Mouse (Mus musculus): ENCODE measurements at regions not wholly inside any gene's neighbourhood (a gene's known extent, or its start where the extent isn't known, plus 50 kb on each side); places are given as distances from the start of the nearest gene placed in this dataset.

DNA sequence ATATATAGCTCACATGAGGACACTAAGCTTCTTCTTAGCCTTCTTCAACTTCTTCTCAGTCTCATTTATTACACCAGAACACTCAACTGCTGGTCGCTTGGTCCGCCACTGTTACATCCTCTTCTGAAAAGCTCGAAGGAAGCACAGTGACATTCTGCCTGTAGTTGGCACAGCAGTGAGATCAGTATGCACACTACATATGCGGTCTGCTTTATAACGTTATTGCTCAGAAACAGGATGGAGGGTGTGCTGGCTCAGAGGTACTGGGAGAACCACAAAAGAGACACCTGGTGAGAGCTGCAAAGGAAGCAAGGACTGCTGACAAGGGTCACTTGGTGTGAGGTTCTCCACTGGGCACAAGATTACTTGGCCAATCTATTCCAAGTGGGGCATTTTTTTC lies 179.5 kb downstream of the Ets1 start:
- in situ Hi-C loops (cut with MboI; ENCODE audit: unreplicated experiment in 2 of 2) = loop anchor here in 1 of 2 experiments (10.0 kb wide), 1 partner anchor 201 kb away; no protein-coding TSS in a partner anchor

DNA sequence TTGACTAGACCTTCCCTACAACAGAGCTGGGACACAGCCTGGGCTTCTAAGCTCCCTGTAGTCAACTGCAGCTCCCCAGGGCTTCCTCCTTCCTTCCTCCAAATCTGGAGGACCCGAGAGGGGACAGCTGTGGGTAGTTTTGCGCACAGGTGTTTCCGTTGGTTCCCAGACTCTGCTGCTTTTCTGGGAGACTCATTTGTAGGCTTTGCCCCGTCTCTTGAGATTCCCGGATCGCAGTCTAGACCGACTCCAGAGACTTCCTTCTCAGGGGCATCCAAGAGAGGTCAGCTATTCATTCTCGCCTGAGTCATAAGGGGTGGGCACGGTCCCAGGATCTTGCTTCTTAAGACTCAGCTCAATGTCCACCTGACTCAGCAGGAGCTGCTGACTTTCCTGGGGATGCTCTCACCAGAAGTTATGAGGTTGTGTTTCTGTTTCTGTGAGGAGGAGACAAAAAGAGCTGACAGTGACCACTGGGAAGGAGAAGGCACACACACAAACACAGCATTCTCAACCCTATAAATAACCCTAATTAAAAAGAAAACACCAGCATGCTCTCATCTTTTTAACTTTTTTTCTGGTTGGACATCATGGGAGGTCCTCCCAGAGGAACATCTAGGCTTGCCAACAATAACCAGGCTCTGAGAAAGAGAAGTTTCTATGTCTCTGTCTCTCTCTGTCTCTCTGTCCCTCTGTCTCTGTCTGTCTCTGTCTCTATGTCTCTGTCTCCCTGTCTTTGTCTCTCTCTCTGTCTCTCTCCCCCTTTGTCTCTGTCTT lies 180.8 kb downstream of the Ets1 start:
- in situ Hi-C loops (cut with MboI; ENCODE audit: unreplicated experiment in 2 of 2) = loop anchor here in 1 of 2 experiments (10.0 kb wide), 1 partner anchor 202 kb away; no protein-coding TSS in a partner anchor

DNA sequence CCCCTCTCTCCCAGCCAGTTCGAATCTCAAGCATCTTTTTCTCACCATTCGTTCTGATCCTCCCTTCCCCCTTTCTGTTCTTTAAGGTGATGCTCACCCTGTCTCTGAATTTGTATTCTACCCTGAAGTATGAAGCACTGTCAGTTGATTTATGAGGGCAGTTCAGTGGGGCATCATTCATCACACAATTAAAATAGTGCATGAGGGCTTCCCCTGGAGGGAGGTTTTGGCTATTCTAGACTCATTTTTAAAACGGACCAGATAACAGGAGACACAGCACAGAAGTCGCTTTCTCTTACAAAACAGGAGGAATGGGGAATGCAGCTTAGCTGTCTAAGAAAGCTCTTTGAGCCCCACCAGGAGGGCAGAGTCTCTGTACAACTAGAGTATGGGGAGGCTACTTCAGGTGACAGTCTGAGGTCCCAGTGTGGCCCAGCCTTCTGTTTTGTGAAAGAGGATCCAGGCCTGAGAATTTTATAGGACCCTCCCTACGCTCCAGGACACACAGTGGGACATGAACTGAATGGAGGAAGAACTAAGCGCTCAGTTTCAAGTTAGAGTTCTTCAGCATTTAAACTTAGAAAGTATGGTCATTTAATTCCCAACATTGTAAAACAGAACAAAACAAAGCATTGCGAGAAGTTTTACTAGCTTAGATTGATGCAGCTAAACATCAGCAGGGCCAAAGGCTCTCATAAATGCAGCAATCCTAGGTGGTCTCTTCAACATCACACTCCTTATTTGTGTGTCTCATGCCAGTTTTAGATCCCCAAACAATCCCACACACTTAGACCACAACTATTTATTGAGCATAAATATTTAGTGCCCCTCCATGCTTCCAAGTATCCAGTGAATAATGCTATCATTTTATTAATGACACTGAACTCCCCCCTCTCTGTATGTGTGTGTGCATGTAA lies 181.7 kb downstream of the Ets1 start:
- in situ Hi-C loops (cut with MboI; ENCODE audit: unreplicated experiment in 2 of 2) = loop anchor here in 1 of 2 experiments (10.0 kb wide), 1 partner anchor 203 kb away; no protein-coding TSS in a partner anchor

DNA sequence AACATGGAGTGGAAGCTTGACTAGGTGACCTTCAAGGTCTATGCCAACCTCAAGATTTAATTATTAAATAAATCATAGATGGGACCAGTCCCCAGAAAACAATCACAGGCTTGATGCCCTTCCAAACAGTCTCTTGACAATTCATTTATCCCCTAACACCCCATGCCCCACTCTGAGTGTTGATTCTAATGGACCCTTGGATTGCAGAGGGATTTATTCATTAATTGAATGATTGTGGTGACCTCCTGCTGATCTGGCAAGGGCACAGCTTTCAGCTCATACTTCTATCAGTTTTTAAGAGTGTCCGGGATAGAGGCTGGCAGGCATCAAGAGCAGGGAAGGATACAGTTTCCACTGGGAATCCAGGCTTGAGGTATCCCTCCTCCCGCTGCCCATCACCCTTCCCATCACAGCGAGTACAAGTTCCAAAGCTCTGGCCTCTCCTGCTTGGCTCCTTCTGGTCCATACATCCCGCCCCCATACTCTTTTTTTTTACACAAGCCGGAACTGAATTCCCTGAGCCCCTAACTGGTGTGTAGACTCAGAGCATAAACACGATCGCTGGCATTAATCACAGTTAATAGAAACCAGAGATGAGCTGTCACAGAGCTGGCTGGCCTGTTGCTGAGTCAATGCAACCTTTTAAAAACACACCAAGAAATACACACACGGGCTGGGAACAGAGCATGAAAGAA lies 187.6 kb downstream of the Ets1 start:
- in situ Hi-C loops (cut with MboI; ENCODE audit: unreplicated experiment in 2 of 2) = no loop called here

DNA sequence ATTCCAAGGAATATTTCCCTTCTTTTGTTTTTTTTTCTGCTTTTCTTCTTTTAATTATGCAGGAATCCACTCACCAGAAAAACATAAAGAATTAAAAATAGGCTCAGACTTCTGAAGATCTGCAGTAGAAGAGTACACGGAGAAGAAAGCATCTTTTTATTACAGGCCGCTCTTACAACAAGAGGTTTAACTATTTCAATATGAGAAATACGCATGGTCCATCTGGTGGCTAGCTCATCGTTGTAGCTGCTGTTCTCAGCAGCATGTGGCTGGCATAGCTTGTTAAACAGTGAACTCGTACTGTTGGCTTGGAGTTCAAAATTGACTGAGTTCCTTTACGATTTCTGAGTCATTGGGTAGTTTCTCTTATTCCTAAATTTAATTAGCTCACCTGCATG lies 188.1 kb downstream of the Ets1 start:
- in situ Hi-C loops (cut with MboI; ENCODE audit: unreplicated experiment in 2 of 2) = no loop called here

DNA sequence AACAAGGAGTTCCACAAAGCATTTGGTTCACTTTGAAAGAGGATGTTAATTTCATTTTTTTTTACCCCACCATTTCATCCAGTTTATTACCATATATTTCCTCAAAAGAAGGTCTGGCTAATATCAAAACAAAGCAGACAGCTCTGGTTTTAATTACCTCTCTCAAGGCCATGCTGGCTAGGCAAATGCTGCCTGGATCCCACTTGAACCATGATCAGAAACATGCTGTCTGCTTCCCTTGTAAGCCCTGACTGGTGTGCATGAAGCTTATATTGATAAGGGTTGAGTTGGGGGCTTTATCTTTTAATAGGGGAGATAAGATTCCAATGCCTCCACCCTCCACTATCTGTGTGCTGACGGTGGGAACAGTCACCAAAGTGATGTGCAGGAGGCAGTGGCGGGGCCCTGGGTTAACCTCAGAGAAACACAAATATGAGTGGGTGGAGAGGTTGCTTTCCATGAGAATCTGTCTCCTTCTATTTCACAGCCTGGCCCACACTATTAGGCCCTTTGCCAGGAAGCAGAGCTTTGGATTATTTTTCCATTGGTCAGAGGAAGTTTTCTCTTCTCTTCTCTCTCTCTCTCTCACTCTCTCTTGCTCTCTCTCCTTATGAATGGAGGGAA lies 194.4 kb downstream of the Ets1 start:
- in situ Hi-C loops (cut with MboI; ENCODE audit: unreplicated experiment in 2 of 2) = loop anchor here in 1 of 2 experiments (10.0 kb wide), 1 partner anchor 236 kb away; no protein-coding TSS in a partner anchor

DNA sequence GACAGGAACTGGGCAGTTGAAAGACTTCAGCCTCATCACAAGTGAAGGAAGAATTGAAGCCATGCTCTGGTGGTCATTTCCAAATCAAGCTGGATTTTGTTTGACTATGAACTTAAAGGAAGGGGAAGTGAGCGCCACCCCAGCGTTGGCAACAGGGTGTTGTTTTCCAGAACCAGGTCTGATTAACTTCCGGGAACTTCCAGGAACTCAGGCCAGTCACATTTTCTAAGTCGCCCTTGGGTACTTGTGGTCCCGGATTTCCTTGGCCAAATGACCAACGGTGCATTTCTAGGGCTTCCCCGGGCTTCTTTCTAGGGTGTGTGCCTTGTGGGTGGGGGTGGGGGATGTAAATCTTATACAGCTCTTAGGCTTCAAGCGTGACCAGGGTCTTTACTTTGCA lies 197.4 kb downstream of the Ets1 start:
- in situ Hi-C loops (cut with MboI; ENCODE audit: unreplicated experiment in 2 of 2) = loop anchor here in 1 of 2 experiments (10.0 kb wide), 1 partner anchor 239 kb away; no protein-coding TSS in a partner anchor

DNA sequence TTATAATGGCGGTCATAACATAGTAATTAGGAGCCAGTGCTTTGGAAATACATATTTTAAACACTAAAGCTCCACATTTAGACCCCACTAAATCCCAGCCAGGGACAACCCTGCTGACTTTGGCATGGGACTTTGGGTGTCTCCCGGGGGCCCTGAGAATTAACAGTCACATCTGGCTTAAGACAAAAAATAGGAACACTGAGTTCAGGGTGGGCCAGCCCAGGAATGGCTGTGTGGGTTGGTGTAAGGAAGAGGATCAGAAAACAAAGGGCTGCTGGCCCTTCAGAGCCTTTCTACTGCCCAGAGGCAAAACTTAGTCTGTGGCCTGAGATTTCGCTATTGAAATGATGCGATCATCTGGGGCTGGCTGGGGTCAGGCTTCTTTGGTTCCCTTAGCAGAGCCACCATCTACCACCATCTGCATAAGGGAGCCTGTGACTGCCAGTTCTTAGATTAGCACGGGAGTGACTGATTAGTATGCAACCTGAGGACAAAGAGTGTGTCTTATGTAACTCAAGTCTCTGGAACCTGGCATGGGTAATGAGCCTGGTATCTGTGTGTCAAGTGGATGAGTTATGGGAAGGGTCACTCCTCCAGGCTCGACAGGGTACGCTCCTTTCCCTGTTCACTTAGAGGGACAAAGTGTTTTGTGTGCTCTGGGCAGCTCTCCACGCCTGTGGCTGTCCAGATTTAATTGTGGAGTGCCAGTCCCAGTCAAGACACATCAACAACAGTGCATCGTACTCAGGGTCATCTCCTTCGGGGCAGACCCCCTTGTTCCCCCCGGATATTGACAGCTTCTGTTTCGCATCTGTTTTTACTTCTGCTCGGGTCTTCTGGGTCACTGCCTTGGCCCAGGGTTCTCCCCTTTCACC lies 199.0 kb downstream of the Ets1 start:
- in situ Hi-C loops (cut with MboI; ENCODE audit: unreplicated experiment in 2 of 2) = loop anchor here in 1 of 2 experiments (10.0 kb wide), 1 partner anchor 240 kb away; no protein-coding TSS in a partner anchor

DNA sequence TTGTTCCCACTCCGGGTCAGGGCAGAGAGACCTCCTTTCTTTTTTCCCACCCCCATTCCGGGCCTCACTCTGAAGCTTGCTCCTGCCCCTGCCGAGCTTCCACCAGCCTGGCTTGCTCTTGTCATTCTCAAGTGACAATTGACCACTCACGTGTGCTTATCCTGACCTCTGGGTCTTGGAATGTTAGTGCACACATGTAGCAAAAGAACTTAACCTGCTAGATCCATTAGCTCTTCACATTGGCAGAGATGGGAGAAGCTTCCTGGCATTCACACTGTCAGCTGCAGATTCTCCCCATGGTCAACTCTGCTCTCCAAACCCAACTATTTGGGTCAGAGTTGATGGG lies 199.6 kb downstream of the Ets1 start:
- in situ Hi-C loops (cut with MboI; ENCODE audit: unreplicated experiment in 2 of 2) = loop anchor here in 1 of 2 experiments (10.0 kb wide), 1 partner anchor 241 kb away; no protein-coding TSS in a partner anchor

DNA sequence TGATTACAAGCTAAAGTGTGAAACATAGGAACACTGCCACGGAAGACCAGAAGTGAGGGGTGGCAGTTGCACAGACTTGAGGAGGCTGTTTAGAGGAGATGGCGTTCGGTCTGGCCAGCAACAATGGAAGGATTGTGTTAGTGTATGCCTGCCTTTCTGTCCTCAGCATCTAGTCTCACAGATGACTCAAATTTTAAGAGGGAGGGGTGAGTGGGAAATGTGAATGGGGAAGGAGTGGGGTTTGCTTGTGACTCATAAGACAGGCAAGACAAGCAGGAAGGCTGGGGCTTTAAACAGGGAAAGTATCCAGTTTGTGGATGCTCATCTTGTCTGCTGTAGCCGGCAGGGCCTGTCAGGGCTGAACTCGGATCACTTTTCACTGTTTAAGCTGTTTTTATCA lies 200.3 kb downstream of the Ets1 start:
- in situ Hi-C loops (cut with MboI; ENCODE audit: unreplicated experiment in 2 of 2) = loop anchor here in 1 of 2 experiments (10.0 kb wide), 1 partner anchor 242 kb away; no protein-coding TSS in a partner anchor

DNA sequence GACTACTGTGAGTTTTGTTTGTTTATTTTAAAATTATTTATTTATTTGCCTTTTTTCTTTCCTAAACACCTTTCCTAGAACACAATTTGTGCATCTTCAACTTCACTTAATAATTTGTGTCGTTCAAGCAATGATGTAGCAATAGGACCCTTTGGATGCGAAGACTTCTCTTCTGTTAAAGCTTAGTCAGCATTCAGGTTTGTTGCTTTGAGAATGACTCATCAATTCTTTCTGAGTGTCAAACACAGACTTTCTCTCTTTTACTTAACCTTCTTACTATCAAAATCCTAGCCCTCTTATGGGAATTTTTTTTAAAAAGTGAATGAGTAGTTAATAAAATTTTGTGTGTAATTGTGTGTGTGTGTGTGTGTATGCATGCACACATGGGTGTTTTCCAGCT lies 211.3 kb downstream of the Ets1 start:
- in situ Hi-C loops (cut with MboI; ENCODE audit: unreplicated experiment in 2 of 2) = no loop called here

DNA sequence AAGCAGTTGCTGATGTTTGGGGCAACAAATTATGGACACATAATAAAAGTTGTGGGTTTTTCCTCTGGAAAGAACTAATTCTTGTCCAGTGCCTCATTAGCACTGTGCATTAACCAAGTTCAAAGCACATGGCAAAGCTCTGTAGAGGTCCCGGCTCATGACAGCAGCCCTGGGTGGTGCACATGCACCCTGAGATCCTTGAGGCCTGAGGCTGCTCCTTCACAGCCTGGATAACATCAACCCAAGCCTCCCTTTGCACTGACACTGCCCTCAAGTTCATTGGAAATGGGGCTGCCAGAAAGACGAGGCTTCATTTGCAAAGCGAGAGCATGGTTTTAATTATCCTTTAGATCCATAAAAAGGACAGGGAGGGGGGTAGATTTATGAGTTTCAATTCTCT lies 216.3 kb downstream of the Ets1 start:
- in situ Hi-C loops (cut with MboI; ENCODE audit: unreplicated experiment in 2 of 2) = no loop called here

DNA sequence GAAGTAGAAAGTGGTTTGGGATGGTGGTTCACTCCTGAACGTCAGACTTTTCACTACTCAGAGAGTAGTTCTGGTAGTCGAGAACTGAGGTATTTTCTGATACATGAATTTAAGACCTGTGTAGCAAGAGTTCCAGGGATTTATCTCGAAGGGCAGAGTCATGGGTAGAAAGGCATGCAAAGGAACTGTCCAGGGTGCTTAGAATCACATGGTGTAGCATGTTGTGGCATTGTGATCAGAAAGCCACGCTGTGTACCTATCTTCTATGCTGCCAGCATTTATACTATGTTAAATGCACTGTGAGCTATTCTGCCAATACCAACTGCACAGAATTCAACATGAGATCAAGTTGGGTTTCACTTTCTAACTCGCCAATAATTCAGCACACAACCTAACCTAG lies 227.3 kb downstream of the Ets1 start:
- in situ Hi-C loops (cut with MboI; ENCODE audit: unreplicated experiment in 2 of 2) = no loop called here

DNA sequence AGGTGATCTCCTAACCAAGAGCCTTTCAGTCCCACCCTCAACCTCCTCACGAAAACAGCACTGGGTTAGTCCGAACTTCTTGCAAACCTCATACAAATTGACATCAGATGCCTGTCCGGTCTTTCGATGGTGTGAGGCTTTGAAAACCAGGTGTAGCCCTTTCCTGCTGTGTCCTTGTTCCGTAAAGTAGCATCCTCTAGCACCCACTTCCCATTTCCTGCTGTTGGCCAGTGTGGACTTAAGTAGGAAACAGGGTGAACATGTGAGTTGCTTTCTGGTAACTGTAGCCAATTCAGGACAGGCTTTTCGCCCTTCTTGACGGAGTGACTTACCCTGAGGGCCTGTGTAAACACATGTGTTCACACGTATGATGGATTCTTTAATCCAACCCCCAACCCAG lies 232.9 kb downstream of the Ets1 start:
- in situ Hi-C loops (cut with MboI; ENCODE audit: unreplicated experiment in 2 of 2) = no loop called here

DNA sequence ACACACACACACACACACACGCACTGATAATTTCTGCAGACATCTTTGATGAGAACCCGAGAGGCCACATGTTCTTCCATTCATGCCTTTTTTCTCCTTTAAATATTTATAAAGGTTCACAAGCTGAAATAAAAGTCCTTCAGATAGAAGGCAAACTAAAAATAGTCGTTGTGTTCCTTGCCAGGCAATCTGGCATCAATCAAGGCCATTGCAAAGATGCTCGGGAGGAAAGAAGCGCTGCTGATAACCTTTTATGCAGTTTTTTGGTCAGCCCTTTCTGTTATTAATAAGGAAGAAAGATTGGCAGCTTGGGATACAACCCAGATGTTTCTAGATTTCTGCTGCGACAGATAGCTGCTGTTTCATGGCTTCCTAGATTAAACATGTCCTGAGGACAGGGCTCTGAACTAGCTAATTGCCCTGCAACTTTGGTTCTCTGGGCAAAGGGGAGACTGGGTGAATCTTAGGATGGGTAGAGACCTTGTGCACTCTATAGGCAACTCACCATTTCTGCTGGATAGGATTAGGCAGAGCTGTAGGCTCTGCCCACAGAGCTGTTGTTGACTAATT lies 238.4 kb downstream of the Ets1 start:
- in situ Hi-C loops (cut with MboI; ENCODE audit: unreplicated experiment in 2 of 2) = no loop called here

DNA sequence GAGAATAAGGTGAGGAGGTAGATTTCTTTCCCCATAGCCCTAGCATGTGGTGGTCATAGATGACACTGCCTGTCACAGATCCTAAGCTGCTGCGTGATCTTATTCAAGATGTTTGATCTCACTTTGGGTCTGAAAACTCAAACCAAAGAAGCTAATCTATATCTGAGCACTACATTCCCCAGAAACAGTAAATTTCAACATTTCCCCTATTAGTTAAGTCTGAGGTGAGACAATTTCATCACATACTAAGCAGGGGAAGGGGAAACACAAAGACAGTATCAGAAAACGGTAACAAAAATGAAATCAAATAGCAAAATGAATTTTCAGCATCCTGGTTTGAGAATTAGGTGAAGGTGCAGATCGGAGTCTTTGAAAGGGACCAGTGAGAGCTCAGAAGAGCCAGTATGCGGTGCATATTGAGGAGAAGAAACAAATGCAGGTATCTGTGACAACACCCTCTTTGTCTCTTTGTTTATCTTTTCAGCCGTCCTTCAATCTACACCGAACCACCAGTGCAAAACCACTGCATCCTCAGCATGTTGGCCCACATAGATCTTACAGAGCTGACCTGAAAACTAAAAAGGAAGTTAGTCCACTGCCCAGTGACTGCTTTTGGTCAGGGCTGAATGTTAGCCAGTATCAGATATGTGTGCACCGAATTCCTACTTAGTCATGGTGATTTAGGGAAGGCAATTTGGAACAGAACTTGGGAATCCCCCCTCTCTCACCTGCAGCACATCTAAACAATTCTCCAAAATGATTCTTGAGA lies 247.0 kb downstream of the Ets1 start:
- in situ Hi-C loops (cut with MboI; ENCODE audit: unreplicated experiment in 2 of 2) = no loop called here

DNA sequence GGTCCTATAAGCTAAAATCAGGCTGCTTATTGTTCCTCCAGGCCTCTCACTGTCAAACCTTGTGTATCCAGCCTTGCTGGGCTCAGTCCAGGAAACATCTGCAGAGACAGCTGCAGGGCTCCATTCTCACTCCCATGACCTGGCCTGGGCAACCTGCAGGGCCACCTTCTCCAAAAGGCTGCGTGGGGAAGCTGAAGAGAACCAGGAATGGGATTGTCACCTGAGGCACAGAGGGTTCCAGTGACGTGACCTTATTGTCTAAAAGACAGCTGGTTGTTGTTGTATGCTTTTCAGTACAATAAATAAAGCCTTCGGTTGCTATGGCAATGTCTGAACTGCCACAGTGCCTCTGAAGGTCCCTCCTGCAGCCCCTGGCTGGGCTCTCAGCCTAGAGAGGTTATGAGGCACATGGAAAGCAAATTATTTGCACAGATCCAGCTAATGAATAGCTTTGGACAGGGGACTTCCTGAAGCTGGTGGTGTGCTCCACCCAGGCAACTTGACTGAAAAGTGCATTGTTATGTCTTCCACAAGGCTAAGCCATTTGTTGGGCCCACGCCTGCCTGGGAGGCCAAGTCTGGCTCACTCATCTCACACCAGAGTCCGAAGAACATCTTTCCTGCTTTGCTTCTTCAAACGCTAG lies 250.1 kb downstream of the Ets1 start:
- in situ Hi-C loops (cut with MboI; ENCODE audit: unreplicated experiment in 2 of 2) = no loop called here

DNA sequence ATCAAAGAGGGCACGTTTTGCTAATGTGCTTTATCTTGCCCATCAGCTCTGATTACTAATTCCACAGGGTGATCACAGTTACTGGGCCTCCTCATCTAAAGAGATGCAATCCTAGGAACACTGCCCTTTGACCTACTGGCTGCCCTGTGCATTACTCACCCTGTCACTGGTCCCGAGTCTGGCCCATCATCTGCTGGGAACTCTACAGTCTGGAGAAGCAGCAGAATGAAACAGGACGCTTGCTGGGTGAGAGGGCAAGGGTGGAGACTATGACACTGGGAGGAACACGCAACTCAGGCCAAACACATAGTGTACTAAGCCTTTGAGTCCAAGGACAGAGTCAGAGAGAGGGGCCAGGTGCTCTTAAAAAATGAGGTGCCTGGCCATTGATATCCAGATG lies 263.8 kb downstream of the Ets1 start:
- in situ Hi-C loops (cut with MboI; ENCODE audit: unreplicated experiment in 2 of 2) = no loop called here
